Mouse (Mus musculus) heart, adult 2 months (tissue): Measurements from ENCODE around the gene Rccd1.

Experiments used
- CTCF ChIP-seq: fragments of 200-600 bp; IDR thresholded peaks from 2 replicates; pipeline ENCODE4 v1.8.1; 2022; ENCODE audit warnings: antibody characterized with exemption, mild to moderate bottlenecking, moderate library complexity
- EP300 ChIP-seq: fragments of 200-500 bp; IDR thresholded peaks from 2 replicates; pipeline ENCODE4 v1.6.1; 2011; ENCODE audit warnings: low read depth, low read length, control low read depth; ENCODE audit not compliant: insufficient read depth
- POLR2A ChIP-seq: fragments of 200-500 bp; IDR thresholded peaks from 2 replicates; pipeline ENCODE4 v1.6.1; 2011; ENCODE audit warnings: mild to moderate bottlenecking, low read depth, low read length, control low read depth; ENCODE audit not compliant: insufficient read depth

GRCm38 (mm10) chr7:80298754-80299153, 25.5 kb downstream of the Rccd1 start:
- TF ChIP-seq EP300, result no peak
- TF ChIP-seq CTCF, result no peak
- TF ChIP-seq POLR2A, result no peak
